Mouse (Mus musculus): ENCODE results near the gene Acsl3. TPM values are rescaled to one million over a fixed set of nuclear protein-coding genes. Genes with fewer than 3 reads are reported as not detected.

The Acsl3 gene
- polyA plus RNA-seq, 1 experiment, result 4.2 TPM

- no peak overlapping the region for H3K27ac ChIP-seq (ENCODE audit: control insufficient read depth, insufficient read depth, low read depth, low read length, poor library complexity)
- H3K4me3 ChIP-seq (replicated peaks; ENCODE audit: control insufficient read depth, low read depth, low read length), result no peak overlapping the region
- H3K4me1 ChIP-seq (ENCODE audit: control insufficient read depth, insufficient read depth, low read length), result peaks cover 2% of the 10 kb centered on the region; the same call in 1 of the 2 replicates
- TF ChIP-seq CTCF (IDR thresholded peaks at IDR 0.05; ENCODE audit: control insufficient read depth, insufficient read depth, low read length) (no peak), POLR2A (IDR thresholded peaks at IDR 0.05; ENCODE audit: borderline replicate concordance, control insufficient read depth, low read depth, low read length) (no peak)
- WGBS, result 81% methylated on average over 4 of the region's 4 CpGs
Measured at GRCm38 (mm10) chr1:78664326-78664725, 6.7 kb downstream of the Acsl3 start.

GRCm38 (mm10) chr1:78665954-78666499 lies 8.4 kb downstream of the Acsl3 start:
- H3K4me3 ChIP-seq (replicated peaks; ENCODE audit: control insufficient read depth, low read depth, low read length), result no peak overlapping the region
- WGBS, result 64% methylated on average over 9 of the region's 9 CpGs
- H3K4me1 ChIP-seq (ENCODE audit: control insufficient read depth, insufficient read depth, low read length), result peaks cover 2% of the 10 kb centered on the region; the same call in 1 of the 2 replicates
- no peak for TF ChIP-seq CTCF (IDR thresholded peaks at IDR 0.05; ENCODE audit: control insufficient read depth, insufficient read depth, low read length)
- TF ChIP-seq POLR2A (IDR thresholded peaks at IDR 0.05; ENCODE audit: borderline replicate concordance, control insufficient read depth, low read depth, low read length), result no peak
- H3K27ac ChIP-seq (ENCODE audit: control insufficient read depth, insufficient read depth, low read depth, low read length, poor library complexity), result no peak overlapping the region

GRCm38 (mm10) chr1:78666585-78666984 lies 9.0 kb downstream of the Acsl3 start:
- TF ChIP-seq POLR2A (IDR thresholded peaks at IDR 0.05; ENCODE audit: borderline replicate concordance, control insufficient read depth, low read depth, low read length) (no peak), CTCF (IDR thresholded peaks at IDR 0.05; ENCODE audit: control insufficient read depth, insufficient read depth, low read length) (no peak)
- peaks cover 2% of the 10 kb centered on the region; the same call in 1 of the 2 replicates for H3K4me1 ChIP-seq (ENCODE audit: control insufficient read depth, insufficient read depth, low read length)
- WGBS, result 51% methylated on average over 1 of the region's 1 CpGs
- H3K4me3 ChIP-seq (replicated peaks; ENCODE audit: control insufficient read depth, low read depth, low read length), result no peak overlapping the region
- no peak overlapping the region for H3K27ac ChIP-seq (ENCODE audit: control insufficient read depth, insufficient read depth, low read depth, low read length, poor library complexity)

- Histone ChIP-seq H3K4me1 (ENCODE audit: control insufficient read depth, insufficient read depth, low read length) (no peaks in the 10 kb centered on the region), H3K4me3 (replicated peaks; ENCODE audit: control insufficient read depth, low read depth, low read length) (no peak overlapping the region), H3K27ac (ENCODE audit: control insufficient read depth, insufficient read depth, low read depth, low read length, poor library complexity) (no peak overlapping the region)
- WGBS, result 52% methylated on average over 3 of the region's 3 CpGs
- TF ChIP-seq CTCF (IDR thresholded peaks at IDR 0.05; ENCODE audit: control insufficient read depth, insufficient read depth, low read length), result no peak
- no peak for TF ChIP-seq POLR2A (IDR thresholded peaks at IDR 0.05; ENCODE audit: borderline replicate concordance, control insufficient read depth, low read depth, low read length)
Measured at GRCm38 (mm10) chr1:78682291-78682690, 24.7 kb downstream of the Acsl3 start.

GRCm38 (mm10) chr1:78684128-78684527 lies 26.5 kb downstream of the Acsl3 start:
- TF ChIP-seq POLR2A (IDR thresholded peaks at IDR 0.05; ENCODE audit: borderline replicate concordance, control insufficient read depth, low read depth, low read length) (no peak), CTCF (IDR thresholded peaks at IDR 0.05; ENCODE audit: control insufficient read depth, insufficient read depth, low read length) (no peak)
- H3K4me1 ChIP-seq (ENCODE audit: control insufficient read depth, insufficient read depth, low read length), result no peaks in the 10 kb centered on the region
- 22% methylated on average over 8 of the region's 8 CpGs for WGBS
- H3K27ac ChIP-seq (ENCODE audit: control insufficient read depth, insufficient read depth, low read depth, low read length, poor library complexity), result no peak overlapping the region
- no peak overlapping the region for H3K4me3 ChIP-seq (replicated peaks; ENCODE audit: control insufficient read depth, low read depth, low read length)

GRCm38 (mm10) chr1:78686872-78687271 lies 29.2 kb downstream of the Acsl3 start:
- no peak for TF ChIP-seq POLR2A (IDR thresholded peaks at IDR 0.05; ENCODE audit: borderline replicate concordance, control insufficient read depth, low read depth, low read length)
- TF ChIP-seq CTCF (IDR thresholded peaks at IDR 0.05; ENCODE audit: control insufficient read depth, insufficient read depth, low read length), result no peak
- no peak overlapping the region for H3K4me3 ChIP-seq (replicated peaks; ENCODE audit: control insufficient read depth, low read depth, low read length)
- no peaks in the 10 kb centered on the region for H3K4me1 ChIP-seq (ENCODE audit: control insufficient read depth, insufficient read depth, low read length)
- H3K27ac ChIP-seq (ENCODE audit: control insufficient read depth, insufficient read depth, low read depth, low read length, poor library complexity), result no peak overlapping the region

- H3K4me1 ChIP-seq (ENCODE audit: control insufficient read depth, insufficient read depth, low read length), result no peaks in the 10 kb centered on the region
- 84% methylated on average over 7 of the region's 7 CpGs for WGBS
- no peak overlapping the region for H3K27ac ChIP-seq (ENCODE audit: control insufficient read depth, insufficient read depth, low read depth, low read length, poor library complexity)
- TF ChIP-seq POLR2A (IDR thresholded peaks at IDR 0.05; ENCODE audit: borderline replicate concordance, control insufficient read depth, low read depth, low read length) (no peak), CTCF (IDR thresholded peaks at IDR 0.05; ENCODE audit: control insufficient read depth, insufficient read depth, low read length) (no peak)
- no peak overlapping the region for H3K4me3 ChIP-seq (replicated peaks; ENCODE audit: control insufficient read depth, low read depth, low read length)
Measured at GRCm38 (mm10) chr1:78688149-78688548, 30.5 kb downstream of the Acsl3 start.

GRCm38 (mm10) chr1:78694503-78695258 lies 37.1 kb downstream of the Acsl3 start:
- Histone ChIP-seq H3K4me3 (replicated peaks; ENCODE audit: control insufficient read depth, low read depth, low read length) (no peak overlapping the region), H3K4me1 (ENCODE audit: control insufficient read depth, insufficient read depth, low read length) (no peaks in the 10 kb centered on the region), H3K27ac (ENCODE audit: control insufficient read depth, insufficient read depth, low read depth, low read length, poor library complexity) (no peak overlapping the region)
- TF ChIP-seq CTCF (IDR thresholded peaks at IDR 0.05; ENCODE audit: control insufficient read depth, insufficient read depth, low read length) (no peak), POLR2A (IDR thresholded peaks at IDR 0.05; ENCODE audit: borderline replicate concordance, control insufficient read depth, low read depth, low read length) (no peak)
- 76% methylated on average over 9 of the region's 9 CpGs for whole genome bisulfite sequencing
